Mouse (Mus musculus) intestine, embryonic 16.5 days (tissue): Measurements from ENCODE around the gene Spata7. TPM values are rescaled to one million over a fixed set of nuclear protein-coding genes. Genes with fewer than 3 reads are reported as not detected.

ENCODE experiments used
- ATAC-seq: fragments of 200-750 bp; cut with Nextera tagmentation; 2 replicates; pipeline ENCODE4 v1.8.0; 2017; ENCODE audit warnings: moderate TSS enrichment, moderate library complexity
- H3K27ac ChIP-seq: fragments of 300-500 bp; sonication (generic); 2 replicates; pipeline ENCODE4 v1.5.1; 2014; ENCODE audit warnings: mild to moderate bottlenecking, low read length
- H3K27me3 ChIP-seq: fragments of 300-500 bp; sonication (generic); replicated peaks from 2 replicates; pipeline ENCODE4 v1.6.1; 2014; ENCODE audit warnings: low read length, control low read depth, mixed read lengths; ENCODE audit not compliant: control insufficient read depth, insufficient read depth
- H3K36me3 ChIP-seq: fragments of 300-500 bp; sonication (generic); 2 replicates; pipeline ENCODE4 v1.6.1; 2014; ENCODE audit warnings: low read length, control low read depth; ENCODE audit not compliant: control insufficient read depth, insufficient read depth
- H3K4me1 ChIP-seq: fragments of 300-500 bp; sonication (generic); 2 replicates; pipeline ENCODE4 v1.6.1; 2014; ENCODE audit warnings: low read length, control low read depth, mixed read lengths; ENCODE audit not compliant: control insufficient read depth, insufficient read depth
- H3K4me2 ChIP-seq: fragments of 300-500 bp; sonication (generic); 2 replicates; pipeline ENCODE4 v1.6.1; 2014; ENCODE audit warnings: low read depth, low read length, control low read depth
- H3K4me3 ChIP-seq: fragments of 300-500 bp; sonication (generic); 2 replicates; pipeline ENCODE4 v1.5.1; 2014; ENCODE audit warnings: mild to moderate bottlenecking, low read length
- H3K9ac ChIP-seq: fragments of 300-500 bp; sonication (generic); 2 replicates; pipeline ENCODE4 v1.6.1; 2014; ENCODE audit warnings: low read depth, low read length
- H3K9me3 ChIP-seq: fragments of 300-500 bp; sonication (generic); 2 replicates; pipeline ENCODE4 v1.6.1; 2016; ENCODE audit warnings: low read length, control low read depth; ENCODE audit not compliant: control insufficient read depth
- WGBS: fragments of 180-500 bp; shearing (Covaris S2); extraction: QIAGEN DNeasy Blood & Tissue Kit; methylation state at CpG from one replicate; pipeline ENCODE4 v1.1.7; 2014; 5-methylcytosine and 5-hydroxymethylcytosine counted together
- polyA plus RNA-seq: library from polyadenylated mRNA; unstranded; fragments of >200 nt; fragmentation: Nextera tagmentation; extraction: Ambion mirVana; gene quantifications from 2 replicates; pipeline ENCODE4 v1.2.1, GENCODE M21; 2015

Spata7 gene
- polyA plus RNA-seq, 1 experiment from 2014 or later, result 8.6 TPM

GRCm38 (mm10) chr12:98714757-98715156, 86.8 kb downstream of the Spata7 start:
- Histone ChIP-seq H3K4me2 (0 out of 2 replicates have a peak overlapping the region, but pooled peaks have one; percentile 2), H3K27ac (no peak overlapping the region), H3K9ac (0 out of 2 replicates have a peak overlapping the region, but pooled peaks have one; percentile 3), H3K9me3 (no peaks in the 10 kb centered on the region), H3K4me3 (no peak overlapping the region), H3K36me3 (no peaks in the 10 kb centered on the region), H3K4me1 (peaks cover 21% of the 10 kb centered on the region), H3K27me3 (no peaks in the 10 kb centered on the region)
- 31% methylated on average over 11 of the region's 11 CpGs for WGBS
- peak; percentile 58 for ATAC-seq

- WGBS, result 70% methylated on average over 2 of the region's 2 CpGs
- Histone ChIP-seq H3K27me3 (no peaks in the 10 kb centered on the region), H3K36me3 (no peaks in the 10 kb centered on the region), H3K27ac (no peak overlapping the region), H3K9ac (no peak overlapping the region), H3K9me3 (no peaks in the 10 kb centered on the region), H3K4me2 (no peak overlapping the region), H3K4me3 (no peak overlapping the region), H3K4me1 (peaks cover 25% of the 10 kb centered on the region)
- no peak for ATAC-seq
Observed at GRCm38 (mm10) chr12:98716142-98716541, 88.2 kb downstream of the Spata7 start.

Other genes starting within 250 kb of the Spata7 start
- 1.1 TPM in 2 replicates for gene Kcnk10, start 49.8 kb upstream of the Spata7 start, polyA plus RNA-seq
- gene Ptpn21, start 109.2 kb downstream of the Spata7 start, polyA plus RNA-seq, result 4.7 and 6.1 TPM in 2 replicates
- gene Zc3h14, start 118.8 kb downstream of the Spata7 start, polyA plus RNA-seq, result 65.6 and 70.2 TPM in 2 replicates